Comparison of ENCODE assay signal across 9 mouse cellular contexts in genomic region chr12:85813599-85813998, GRCm38 (mm10). TPM values are rescaled to one million over a fixed set of nuclear protein-coding genes. Genes with fewer than 3 reads are reported as not detected.
DNase-seq lines count a peak whose midpoint lies in the region; ATAC-seq and TF ChIP-seq lines count a peak whose summit lies in the region.
"Had no signal": no experiment of that assay in that cellular context is flagged by ENCODE, and none has a peak within 500 bp of the region (broad histone marks: within the 10 kb centered on the region; RNA-seq: fewer than 3 reads in every experiment).

No protein-coding gene starts in this region.

- no peak overlapping the region for H3K9ac ChIP-seq in liver, embryonic 14.5 days (replicated peaks)
- no peak overlapping the region for H3K9ac ChIP-seq in midbrain, embryonic 11.5 days (ENCODE audit: low read length)
- H3K9ac ChIP-seq: neural tube, embryonic 13.5 days had no signal

- TF ChIP-seq CTCF in liver, embryonic 14.5 days (IDR thresholded peaks at IDR 0.05; ENCODE audit: low read depth): no peak

- ATAC-seq in liver, embryonic 14.5 days (ENCODE audit: insufficient read depth): 0 out of 2 replicates have a peak, but pooled peaks have one; percentile 28
- no peak for ATAC-seq in midbrain, embryonic 11.5 days (ENCODE audit: low FRiP score)

- intact Hi-C loops in heart, postnatal 36 days (cut with DNase I): loop anchor here (10.0 kb wide), 1 partner anchor 469 kb away; no protein-coding TSS in a partner anchor

- WGBS in liver, embryonic 14.5 days (ENCODE audit: insufficient replicate concordance): 74% methylated on average over 2 of the region's 2 CpGs
- 69% methylated on average over 2 of the region's 2 CpGs for WGBS in midbrain, embryonic 11.5 days

- no peak overlapping the region for H3K27ac ChIP-seq in liver, embryonic 14.5 days
- no peak overlapping the region for H3K27ac ChIP-seq in midbrain, embryonic 11.5 days (ENCODE audit: low read depth, low read length)
- H3K27ac ChIP-seq: neural tube, embryonic 13.5 days had no signal

- H3K27me3 ChIP-seq in liver, embryonic 14.5 days (ENCODE audit: control insufficient read depth, insufficient read depth, low read length): no peaks in the 10 kb centered on the region
- no peaks in the 10 kb centered on the region for H3K27me3 ChIP-seq in midbrain, embryonic 11.5 days (ENCODE audit: control insufficient read depth, insufficient read depth, low read length)
- H3K27me3 ChIP-seq: neural tube, embryonic 13.5 days had no signal

- no peak overlapping the region for H3K4me3 ChIP-seq in liver, embryonic 14.5 days (ENCODE audit: insufficient read depth in 1 of 2, low read depth in 2 of 2, low read length in 2 of 2)
- H3K4me3 ChIP-seq in midbrain, embryonic 11.5 days (ENCODE audit: low read depth, low read length): no peak overlapping the region
- H3K4me3 ChIP-seq: neural tube, embryonic 13.5 days had no signal

- TF ChIP-seq EP300 in liver, embryonic 14.5 days (IDR thresholded peaks at IDR 0.05; ENCODE audit: low read depth): no peak

- peak; percentile 53 for DNase-seq in ES-CJ7 (ENCODE audit: low read depth, low spot score)
- DNase-seq in adrenal gland, postnatal 14 days: peak; percentile 84
- DNase-seq in heart, postnatal 36 days: peak; percentile 41 to 46
- peak in 1 of 3 experiments; percentile 24 for DNase-seq in liver, embryonic 14.5 days (ENCODE audit: low read depth in 3 of 3, low spot score in 3 of 3)
- no peak for DNase-seq in midbrain, embryonic 11.5 days (ENCODE audit: low spot score, missing footprints)
- DNase-seq in frontal cortex, postnatal 25 days (ENCODE audit: low spot score in 2 of 2): no peak
- DNase-seq in testis, postnatal 10 days (ENCODE audit: low spot score): no peak
- no peak for DNase-seq in spleen, postnatal 14 days (ENCODE audit: low spot score in 2 of 2)

- no peaks in the 10 kb centered on the region for H3K9me3 ChIP-seq in liver, embryonic 14.5 days (ENCODE audit: control insufficient read depth, low read length)
- H3K9me3 ChIP-seq in midbrain, embryonic 11.5 days (ENCODE audit: control insufficient read depth, low read length): no peaks in the 10 kb centered on the region
- H3K9me3 ChIP-seq: neural tube, embryonic 13.5 days had no signal

- peaks cover 0 to 5% of the 10 kb centered on the region in 2 experiments; a peak in 1 of 4 replicates for H3K4me1 ChIP-seq in liver, embryonic 14.5 days (replicated peaks; ENCODE audit: control insufficient read depth in 2 of 2, insufficient read depth in 2 of 2, low read length in 1 of 2)
- no peaks in the 10 kb centered on the region for H3K4me1 ChIP-seq in midbrain, embryonic 11.5 days (ENCODE audit: control insufficient read depth, insufficient read depth, low read length)
- H3K4me1 ChIP-seq: neural tube, embryonic 13.5 days had no signal

- H3K36me3 ChIP-seq in liver, embryonic 14.5 days (replicated peaks; ENCODE audit: control insufficient read depth, insufficient read depth, low read depth): peaks cover 13% of the 10 kb centered on the region
- 0 out of 2 replicates have a peak, but pooled peaks cover 10% of the 10 kb centered on the region for H3K36me3 ChIP-seq in midbrain, embryonic 11.5 days (ENCODE audit: control insufficient read depth, insufficient read depth, low read length)

- H3K4me2 ChIP-seq in liver, embryonic 14.5 days (ENCODE audit: low read depth): no peak overlapping the region
- no peak overlapping the region for H3K4me2 ChIP-seq in midbrain, embryonic 11.5 days
- H3K4me2 ChIP-seq: neural tube, embryonic 13.5 days had no signal

RNA-seq across cellular contexts. Expression of gene Erg28, which starts 10.8 kb away (rescaled TPM):
- 28.5 and 29.1 TPM in 2 replicates for total RNA-seq in adrenal gland, postnatal 14 days (2021)
- total RNA-seq in heart, postnatal 36 days (2021): 1 to 10 TPM; 7.5 to 7.7 TPM
- polyA plus RNA-seq in liver, embryonic 14.5 days (2012; rRNA removed): 49.6 and 58.9 TPM in 2 replicates
- polyA plus RNA-seq in liver, embryonic 14.5 days (2014; fragmentation: Nextera tagmentation; extraction: Ambion mirVana): 91.9 and 98.4 TPM in 2 replicates
- polyA plus RNA-seq in midbrain, embryonic 11.5 days (2014; fragmentation: Nextera tagmentation; extraction: Ambion mirVana): 105 and 113 TPM in 2 replicates

RNA-seq across cellular contexts. Expression of gene Ttll5, which starts 10.9 kb away (rescaled TPM):
- total RNA-seq in adrenal gland, postnatal 14 days (2021): 18.0 and 21.9 TPM in 2 replicates
- total RNA-seq in heart, postnatal 36 days (2021): 10 to 100 TPM; 14.6 to 14.8 TPM
- 5.6 and 6.2 TPM in 2 replicates for polyA plus RNA-seq in liver, embryonic 14.5 days (2012; rRNA removed)
- 6.4 and 7.1 TPM in 2 replicates for polyA plus RNA-seq in liver, embryonic 14.5 days (2014; fragmentation: Nextera tagmentation; extraction: Ambion mirVana)
- 15.7 and 18.7 TPM in 2 replicates for polyA plus RNA-seq in midbrain, embryonic 11.5 days (2014; fragmentation: Nextera tagmentation; extraction: Ambion mirVana)

Comparison
In these comparisons a context has a peak if more than half of its experiments do, and no peak if none do; other contexts are left out.
1. DNase-seq: peak in ES-CJ7 (single experiment), adrenal gland, postnatal 14 days (single experiment) and heart, postnatal 36 days (2 of 2); none in midbrain, embryonic 11.5 days (single experiment), frontal cortex, postnatal 25 days (0 of 2), testis, postnatal 10 days (single experiment) and spleen, postnatal 14 days (0 of 2).